Mouse (Mus musculus): ENCODE measurements around the gene Fam192a.
A peak's percentile ranks its signal among the peaks of the same experiment; 100 is the strongest.

Gene Fam192a

GRCm38 (mm10) chr8:94601607-94602385 is at the start of gene Fam192a, which contains the start of gene Rspry1:
Gene Fam192a (minus strand): TSS chr8:94601997.
Gene Rspry1 (plus strand): TSS chr8:94601937.
- DNase-seq (ENCODE audit: extremely low read depth, low read depth) = peak; percentile 99

- DNase-seq (ENCODE audit: extremely low read depth, low read depth) = no peak
Observed at GRCm38 (mm10) chr8:94649496-94649895, 47.7 kb upstream of the Fam192a start.

GRCm38 (mm10) chr8:94646165-94646564 is 44.4 kb upstream of the Fam192a start:
- DNase-seq (ENCODE audit: extremely low read depth, low read depth) = no peak

- DNase-seq (ENCODE audit: extremely low read depth, low read depth) = peak; percentile 56
Observed at GRCm38 (mm10) chr8:94645202-94645601, 43.4 kb upstream of the Fam192a start.

GRCm38 (mm10) chr8:94641938-94642337 is 40.1 kb upstream of the Fam192a start:
- DNase-seq (ENCODE audit: extremely low read depth, low read depth) = no peak

- no peak for DNase-seq (ENCODE audit: extremely low read depth, low read depth)
Observed at GRCm38 (mm10) chr8:94641183-94641582, 39.4 kb upstream of the Fam192a start.

- DNase-seq (ENCODE audit: extremely low read depth, low read depth) = peak; percentile 98
Observed at GRCm38 (mm10) chr8:94634211-94634610, 32.4 kb upstream of the Fam192a start.

GRCm38 (mm10) chr8:94633564-94634194 is 31.9 kb upstream of the Fam192a start:
- peak; percentile 60 for DNase-seq (ENCODE audit: extremely low read depth, low read depth)

- DNase-seq (ENCODE audit: extremely low read depth, low read depth) = no peak
Observed at GRCm38 (mm10) chr8:94624885-94625284, 23.1 kb upstream of the Fam192a start.

GRCm38 (mm10) chr8:94607064-94607463 is 5.3 kb upstream of the Fam192a start:
- no peak for DNase-seq (ENCODE audit: extremely low read depth, low read depth)

GRCm38 (mm10) chr8:94604030-94604429 is 2.2 kb upstream of the Fam192a start:
- no peak for DNase-seq (ENCODE audit: extremely low read depth, low read depth)

- DNase-seq (ENCODE audit: extremely low read depth, low read depth) = peak; percentile 43
Observed at GRCm38 (mm10) chr8:94602471-94603131, 804 bp upstream of the Fam192a start.

- DNase-seq (ENCODE audit: extremely low read depth, low read depth) = no peak
Observed at GRCm38 (mm10) chr8:94601034-94601606, 677 bp downstream of the Fam192a start.

GRCm38 (mm10) chr8:94600478-94600877 is 1.3 kb downstream of the Fam192a start:
- no peak for DNase-seq (ENCODE audit: extremely low read depth, low read depth)

- DNase-seq (ENCODE audit: extremely low read depth, low read depth) = no peak
Observed at GRCm38 (mm10) chr8:94594211-94594610, 7.6 kb downstream of the Fam192a start.

- no peak for DNase-seq (ENCODE audit: extremely low read depth, low read depth)
Observed at GRCm38 (mm10) chr8:94591691-94592090, 10.1 kb downstream of the Fam192a start.

- no peak for DNase-seq (ENCODE audit: extremely low read depth, low read depth)
Observed at GRCm38 (mm10) chr8:94584238-94584817, 17.5 kb downstream of the Fam192a start.

GRCm38 (mm10) chr8:94582569-94582968 is 19.2 kb downstream of the Fam192a start:
- no peak for DNase-seq (ENCODE audit: extremely low read depth, low read depth)

- no peak for DNase-seq (ENCODE audit: extremely low read depth, low read depth)
Observed at GRCm38 (mm10) chr8:94581820-94582483, 19.8 kb downstream of the Fam192a start.

GRCm38 (mm10) chr8:94575148-94575547 is 26.6 kb downstream of the Fam192a start:
- no peak for DNase-seq (ENCODE audit: extremely low read depth, low read depth)
